Mouse (Mus musculus) large intestine, adult 2 months (tissue): ENCODE data around the gene Stip1. TPM values are rescaled to one million over a fixed set of nuclear protein-coding genes. Genes with fewer than 3 reads are reported as not detected.
"Not testable (repeated sequence)": the region's sequence is repeated elsewhere in the genome, so short reads cannot be mapped to it uniquely, and the experiment has no call there.

Source experiments
- DNase-seq: peaks from one replicate; pipeline ENCODE4 v3.0.0-alpha.2; 2012; ENCODE audit warnings: low read depth, low spot score
- WGBS: fragments of 180-500 bp; shearing (Covaris S2); methylation state at CpG from one replicate; pipeline ENCODE4 v1.1.7; 2018; 5-methylcytosine and 5-hydroxymethylcytosine counted together
- polyA plus RNA-seq: library from polyadenylated mRNA; depleted of rRNA; stranded (reverse); fragments of >200 nt; gene quantifications from 2 replicates; pipeline ENCODE4 v1.2.3, GENCODE M21; 2012

The Stip1 gene
- polyA plus RNA-seq, 1 experiment: 51.2 TPM

GRCm38 (mm10) chr19:7019191-7019590 lies 20.6 kb downstream of the Stip1 start, which contains the start of gene Fermt3:
Fermt3 (minus strand) TSS chr19:7019469.
- WGBS: 70% methylated on average over 5 of the region's 5 CpGs
- DNase-seq: no peak

- 87% methylated on average over 11 of the region's 11 CpGs for WGBS
- no peak for DNase-seq
These were observed 21.2 kb downstream of the Stip1 start for GRCm38 (mm10) chr19:7018546-7018945.

- 76% methylated on average over 12 of the region's 12 CpGs for WGBS
- no peak for DNase-seq
These were observed 22.0 kb downstream of the Stip1 start for GRCm38 (mm10) chr19:7017541-7018457.

GRCm38 (mm10) chr19:7014481-7015135 lies 25.2 kb downstream of the Stip1 start:
- 90% methylated on average over 20 of the region's 20 CpGs for WGBS
- no peak for DNase-seq

GRCm38 (mm10) chr19:7013984-7014383 lies 25.8 kb downstream of the Stip1 start:
- 98% methylated on average over 9 of the region's 9 CpGs for WGBS

GRCm38 (mm10) chr19:7012426-7012825 lies 27.3 kb downstream of the Stip1 start:
- 44% methylated on average over 4 of the region's 4 CpGs for WGBS
- DNase-seq: no peak

More at GRCm38 (mm10) chr19:7013984-7014383, 25.8 kb downstream of the Stip1 start:
- DNase-seq: no peak

- WGBS: 38% methylated on average over 9 of the region's 9 CpGs
- DNase-seq: no peak
These were observed 32.7 kb downstream of the Stip1 start for GRCm38 (mm10) chr19:7006892-7007593.

- WGBS: 58% methylated on average over 19 of the region's 19 CpGs
- DNase-seq: no peak
These were observed 40.3 kb downstream of the Stip1 start for GRCm38 (mm10) chr19:6999360-7000063.

GRCm38 (mm10) chr19:6997721-6998290 lies 42.0 kb downstream of the Stip1 start:
- WGBS: 74% methylated on average over 9 of the region's 9 CpGs

GRCm38 (mm10) chr19:6996006-6996405 lies 43.8 kb downstream of the Stip1 start, which contains the start of the genes Nudt22 and Trpt1:
Nudt22 (minus strand) TSS chr19:6996117.
Trpt1 (plus strand) TSS chr19:6996131.
- under 1% methylated on average over 24 of the region's 24 CpGs for WGBS
- DNase-seq: peak; percentile 86

More at GRCm38 (mm10) chr19:6997721-6998290, 42.0 kb downstream of the Stip1 start:
- no peak for DNase-seq

GRCm38 (mm10) chr19:6995255-6995991 lies 44.3 kb downstream of the Stip1 start:
- DNase-seq: no peak
- WGBS: 26% methylated on average over 21 of the region's 21 CpGs

- DNase-seq: no peak
- WGBS: 83% methylated on average over 8 of the region's 8 CpGs
These were observed 45.3 kb downstream of the Stip1 start for GRCm38 (mm10) chr19:6994489-6994888.

GRCm38 (mm10) chr19:6994002-6994401 lies 45.8 kb downstream of the Stip1 start:
- 87% methylated on average over 8 of the region's 8 CpGs for WGBS
- no peak for DNase-seq

GRCm38 (mm10) chr19:6993011-6993770 lies 46.6 kb downstream of the Stip1 start:
- WGBS: 60% methylated on average over 14 of the region's 14 CpGs
- no peak for DNase-seq

GRCm38 (mm10) chr19:6992011-6992858 lies 47.5 kb downstream of the Stip1 start, which contains the start of gene Dnajc4:
Dnajc4 (minus strand) TSS chr19:6992572.
- under 1% methylated on average over 37 of the region's 37 CpGs for WGBS
- DNase-seq: peak; percentile 96

GRCm38 (mm10) chr19:6991166-6991565 lies 48.6 kb downstream of the Stip1 start:
- DNase-seq: not testable (repeated sequence)
- WGBS: 91% methylated on average over 6 of the region's 6 CpGs

GRCm38 (mm10) chr19:6990712-6991111 lies 49.1 kb downstream of the Stip1 start:
- no peak for DNase-seq
- WGBS: 74% methylated on average over 6 of the region's 6 CpGs
